Mouse (Mus musculus) thymus, adult 18-20 months (tissue): ENCODE data around the gene Defa30.
"Not testable (repeated sequence)": the region's sequence is repeated elsewhere in the genome, so short reads cannot be mapped to it uniquely, and the experiment has no call there.

Source experiments
- DNase-seq, 2 experiments: peaks; one replicate each; pipeline ENCODE4 v3.0.0; 2022; ENCODE audit warnings: mixed read lengths in 2 of 2

The Defa30 gene

DNA sequence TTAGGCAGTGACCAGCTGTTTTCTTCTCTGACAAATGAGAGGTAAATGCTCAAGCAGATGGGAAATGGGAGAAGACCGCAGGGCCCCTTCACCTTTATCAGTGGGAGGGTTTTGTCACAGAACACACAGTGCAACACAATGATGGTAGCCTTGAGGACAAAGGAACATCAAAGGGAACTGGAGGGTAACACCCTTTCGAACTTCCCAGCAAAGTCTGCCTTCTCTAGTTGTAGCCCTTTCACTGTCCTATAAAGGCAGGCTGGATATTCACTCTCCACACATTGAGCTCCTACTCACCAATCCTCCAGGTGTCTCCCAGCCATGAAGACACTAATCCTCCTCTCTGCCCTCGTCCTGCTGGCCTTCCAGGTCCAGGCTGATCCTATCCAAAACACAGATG is at the start of gene Defa30:
Defa30 (plus strand) TSS at position 301 of the 400 bp plus-strand sequence.
- DNase-seq = not testable (repeated sequence)

GRCm38 (mm10) chr8:21093106-21093505 is 41.3 kb upstream of the Defa30 start:
- no peak for DNase-seq

DNA sequence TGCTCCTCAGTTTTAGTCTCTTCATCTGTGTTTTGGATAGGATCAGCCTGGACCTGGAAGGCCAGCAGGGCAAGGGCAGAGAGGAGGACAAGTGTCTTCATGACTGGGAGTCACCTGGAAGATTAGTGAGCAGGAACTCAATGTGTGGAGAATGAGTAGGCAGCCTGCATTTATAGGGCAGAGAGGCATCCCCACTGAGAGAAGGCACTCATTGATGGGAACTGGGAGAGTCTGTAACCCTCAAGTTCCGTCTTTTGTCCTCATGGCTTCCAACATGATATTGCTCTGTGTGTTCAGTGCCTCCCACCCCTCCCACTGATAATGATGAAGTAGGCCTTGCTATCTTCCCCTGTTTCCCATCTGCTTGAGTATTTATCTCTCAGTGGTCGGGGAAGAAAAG is 38.5 kb upstream of the Defa30 start, which contains the start of gene Gm14851:
Gm14851 (minus strand) TSS at position 101 of the 400 bp plus-strand sequence.
- DNase-seq = not testable (repeated sequence)

DNA sequence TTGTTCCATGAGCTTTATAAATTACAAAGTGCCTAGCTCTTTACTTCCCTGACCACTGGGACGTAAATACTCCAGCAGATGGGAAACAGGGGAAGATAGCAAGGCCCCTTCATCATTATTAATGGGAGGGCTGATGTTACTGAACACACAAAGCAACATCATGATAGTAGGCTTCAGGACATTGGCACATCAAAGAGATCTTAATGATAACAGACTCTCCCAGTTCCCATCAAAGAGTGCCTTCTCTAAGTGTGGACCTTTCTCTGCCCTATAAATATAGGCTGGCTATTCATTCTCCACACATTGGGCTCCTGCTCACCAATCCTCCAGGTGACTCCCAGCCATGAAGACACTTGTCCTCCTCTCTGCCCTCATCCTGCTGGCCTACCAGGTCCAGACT is 27.5 kb downstream of the Defa30 start, which contains the start of gene Defa22:
Defa22 (plus strand) TSS at position 301 of the 400 bp plus-strand sequence.
- DNase-seq = not testable (repeated sequence)
